Mouse (Mus musculus) heart, embryonic 15.5 days (tissue): ENCODE measurements around the gene Wipf1. TPM values are rescaled to one million over a fixed set of nuclear protein-coding genes. Genes with fewer than 3 reads are reported as not detected.
A peak's percentile ranks its signal among the peaks of the same experiment; 100 is the strongest.

Experiments used
- ATAC-seq: fragments of 200-750 bp; cut with Nextera tagmentation; replicated peaks from 2 replicates; pipeline ENCODE4 v1.8.0; 2017; ENCODE audit warnings: low read depth, moderate TSS enrichment; ENCODE audit not compliant: insufficient number of reproducible peaks, insufficient read depth, low FRiP score
- H3K27ac ChIP-seq: fragments of 300-500 bp; sonication (generic); 2 replicates; pipeline ENCODE4 v1.5.1; 2015; ENCODE audit warnings: mild to moderate bottlenecking, inconsistent platforms
- H3K27me3 ChIP-seq: fragments of 300-500 bp; sonication (generic); 2 replicates; pipeline ENCODE4 v1.6.1; 2015; ENCODE audit warnings: inconsistent platforms
- H3K36me3 ChIP-seq: fragments of 300-500 bp; sonication (generic); 2 replicates; pipeline ENCODE4 v1.6.1; 2015; ENCODE audit warnings: mild to moderate bottlenecking, inconsistent platforms
- H3K4me1 ChIP-seq: fragments of 300-500 bp; sonication (generic); replicated peaks from 2 replicates; pipeline ENCODE4 v1.6.1; 2015; ENCODE audit warnings: inconsistent platforms
- H3K4me2 ChIP-seq: fragments of 300-500 bp; sonication (generic); 2 replicates; pipeline ENCODE4 v1.6.1; 2015; ENCODE audit warnings: inconsistent platforms, mild to moderate bottlenecking, moderate library complexity
- H3K4me3 ChIP-seq: fragments of 300-500 bp; sonication (generic); 2 replicates; pipeline ENCODE4 v1.5.1; 2015; ENCODE audit warnings: mild to moderate bottlenecking, inconsistent platforms
- H3K9ac ChIP-seq: fragments of 300-500 bp; sonication (generic); 2 replicates; pipeline ENCODE4 v1.6.1; 2015; ENCODE audit warnings: mild to moderate bottlenecking, inconsistent platforms
- H3K9me3 ChIP-seq: fragments of 300-500 bp; sonication (generic); replicated peaks from 2 replicates; pipeline ENCODE4 v1.6.1; 2016; ENCODE audit warnings: inconsistent platforms
- WGBS: fragments of 180-500 bp; shearing (Covaris S2); methylation state at CpG from one replicate; pipeline ENCODE4 v1.1.7; 2015; ENCODE audit warnings: mixed read lengths; 5-methylcytosine and 5-hydroxymethylcytosine counted together
- polyA plus RNA-seq: library from polyadenylated mRNA; unstranded; fragments of >200 nt; fragmentation: Nextera tagmentation; extraction: Ambion mirVana; gene quantifications from 2 replicates; pipeline ENCODE4 v1.2.1, GENCODE M21; 2015

Gene Wipf1
- polyA plus RNA-seq, 1 experiment from 2014 or later = 5.1 TPM

- Histone ChIP-seq H3K4me1 (peaks cover 10% of the 10 kb centered on the region), H3K9me3 (no peaks in the 10 kb centered on the region), H3K4me3 (peak overlapping the region; percentile 19; the same call in 1 of the 2 replicates), H3K9ac (no peak overlapping the region), H3K27me3 (no peaks in the 10 kb centered on the region), H3K4me2 (peak overlapping the region; percentile 35), H3K36me3 (no peaks in the 10 kb centered on the region), H3K27ac (no peak overlapping the region)
- 25% methylated on average over 16 of the region's 16 CpGs for WGBS
- ATAC-seq = no peak
These were observed 11.1 kb upstream of the Wipf1 start for GRCm38 (mm10) chr2:73540450-73541162.

- H3K9me3 ChIP-seq = no peaks in the 10 kb centered on the region
- 25% methylated on average over 1 of the region's 1 CpGs for WGBS
- peaks cover 10% of the 10 kb centered on the region for H3K4me1 ChIP-seq
- ATAC-seq = no peak
- H3K4me2 ChIP-seq = no peak overlapping the region
- H3K36me3 ChIP-seq = no peaks in the 10 kb centered on the region
- H3K4me3 ChIP-seq = no peak overlapping the region
- H3K27ac ChIP-seq = no peak overlapping the region
- no peaks in the 10 kb centered on the region for H3K27me3 ChIP-seq
- H3K9ac ChIP-seq = no peak overlapping the region
These were observed 10.2 kb upstream of the Wipf1 start for GRCm38 (mm10) chr2:73539697-73540096.

GRCm38 (mm10) chr2:73539141-73539540 is 9.6 kb upstream of the Wipf1 start:
- 77% methylated on average over 3 of the region's 3 CpGs for WGBS
- H3K27me3 ChIP-seq = no peaks in the 10 kb centered on the region
- no peaks in the 10 kb centered on the region for H3K36me3 ChIP-seq
- peaks cover 10% of the 10 kb centered on the region for H3K4me1 ChIP-seq
- no peak overlapping the region for H3K9ac ChIP-seq
- H3K4me2 ChIP-seq = no peak overlapping the region
- H3K9me3 ChIP-seq = no peaks in the 10 kb centered on the region
- no peak overlapping the region for H3K4me3 ChIP-seq
- no peak for ATAC-seq
- H3K27ac ChIP-seq = no peak overlapping the region

- WGBS = 62% methylated on average over 13 of the region's 13 CpGs
- no peaks in the 10 kb centered on the region for H3K36me3 ChIP-seq
- H3K27ac ChIP-seq = no peak overlapping the region
- no peak for ATAC-seq
- no peak overlapping the region for H3K4me2 ChIP-seq
- peaks cover 10% of the 10 kb centered on the region for H3K4me1 ChIP-seq
- no peak overlapping the region for H3K4me3 ChIP-seq
- no peaks in the 10 kb centered on the region for H3K9me3 ChIP-seq
- H3K27me3 ChIP-seq = no peaks in the 10 kb centered on the region
- H3K9ac ChIP-seq = no peak overlapping the region
These were observed 9.1 kb upstream of the Wipf1 start for GRCm38 (mm10) chr2:73538590-73538989.

GRCm38 (mm10) chr2:73536091-73536783 is 6.7 kb upstream of the Wipf1 start:
- Histone ChIP-seq H3K4me1 (peaks cover 10% of the 10 kb centered on the region), H3K9me3 (no peaks in the 10 kb centered on the region), H3K4me2 (no peak overlapping the region), H3K4me3 (no peak overlapping the region), H3K36me3 (no peaks in the 10 kb centered on the region), H3K27me3 (no peaks in the 10 kb centered on the region), H3K27ac (no peak overlapping the region), H3K9ac (no peak overlapping the region)
- no peak for ATAC-seq
- 74% methylated on average over 15 of the region's 15 CpGs for WGBS

- Histone ChIP-seq H3K27ac (no peak overlapping the region), H3K9me3 (no peaks in the 10 kb centered on the region), H3K4me1 (peaks cover 5% of the 10 kb centered on the region), H3K9ac (no peak overlapping the region), H3K36me3 (no peaks in the 10 kb centered on the region), H3K4me3 (no peak overlapping the region), H3K4me2 (no peak overlapping the region), H3K27me3 (no peaks in the 10 kb centered on the region)
- WGBS = 72% methylated on average over 10 of the region's 10 CpGs
- ATAC-seq = no peak
These were observed 5.2 kb upstream of the Wipf1 start for GRCm38 (mm10) chr2:73534720-73535119.

GRCm38 (mm10) chr2:73530487-73530886 is 953 bp upstream of the Wipf1 start:
- no peak for ATAC-seq

GRCm38 (mm10) chr2:73528516-73529355 is 798 bp downstream of the Wipf1 start:
- H3K4me3 ChIP-seq = peak overlapping the region; percentile 90
- H3K4me2 ChIP-seq = peak overlapping the region; percentile 97
- peak overlapping the region; percentile 92 for H3K9ac ChIP-seq
- H3K9me3 ChIP-seq = no peaks in the 10 kb centered on the region
- 3% methylated on average over 54 of the region's 59 CpGs for WGBS
- no peaks in the 10 kb centered on the region for H3K27me3 ChIP-seq
- H3K4me1 ChIP-seq = peaks cover 7% of the 10 kb centered on the region
- H3K27ac ChIP-seq = peak overlapping the region; percentile 83
- peak; percentile 56 for ATAC-seq
- no peaks in the 10 kb centered on the region for H3K36me3 ChIP-seq

More at GRCm38 (mm10) chr2:73530487-73530886, 953 bp upstream of the Wipf1 start:
- no peaks in the 10 kb centered on the region for H3K36me3 ChIP-seq
- H3K4me3 ChIP-seq = no peak overlapping the region
- peaks cover 5% of the 10 kb centered on the region for H3K4me1 ChIP-seq
- H3K27me3 ChIP-seq = no peaks in the 10 kb centered on the region
- no peak overlapping the region for H3K27ac ChIP-seq
- no peak overlapping the region for H3K9ac ChIP-seq
- WGBS = 72% methylated on average over 5 of the region's 5 CpGs
- H3K4me2 ChIP-seq = no peak overlapping the region; the same call in 1 of the 2 replicates
- no peaks in the 10 kb centered on the region for H3K9me3 ChIP-seq

- H3K27ac ChIP-seq = no peak overlapping the region
- ATAC-seq = no peak
- peak overlapping the region; percentile 92; the same call in 1 of the 2 replicates for H3K9ac ChIP-seq
- H3K9me3 ChIP-seq = no peaks in the 10 kb centered on the region
- H3K4me2 ChIP-seq = peak overlapping the region; percentile 97
- H3K27me3 ChIP-seq = no peaks in the 10 kb centered on the region
- peaks cover 14% of the 10 kb centered on the region for H3K4me1 ChIP-seq
- 75% methylated on average over 11 of the region's 11 CpGs for WGBS
- peak overlapping the region; percentile 90 for H3K4me3 ChIP-seq
- no peaks in the 10 kb centered on the region for H3K36me3 ChIP-seq
These were observed 1.6 kb downstream of the Wipf1 start for GRCm38 (mm10) chr2:73527956-73528355.

GRCm38 (mm10) chr2:73526691-73527090 is 2.8 kb downstream of the Wipf1 start:
- Histone ChIP-seq H3K36me3 (no peaks in the 10 kb centered on the region), H3K27me3 (no peaks in the 10 kb centered on the region), H3K4me3 (no peak overlapping the region), H3K9me3 (no peaks in the 10 kb centered on the region), H3K27ac (0 out of 2 replicates have a peak overlapping the region, but pooled peaks have one; percentile 0), H3K9ac (no peak overlapping the region), H3K4me1 (peaks cover 26% of the 10 kb centered on the region), H3K4me2 (no peak overlapping the region; the same call in 1 of the 2 replicates)
- no peak for ATAC-seq
- WGBS = 66% methylated on average over 9 of the region's 9 CpGs

- peak overlapping the region; percentile 56; the same call in 1 of the 2 replicates for H3K27ac ChIP-seq
- WGBS = 57% methylated on average over 8 of the region's 8 CpGs
- no peaks in the 10 kb centered on the region for H3K9me3 ChIP-seq
- no peak overlapping the region for H3K4me3 ChIP-seq
- H3K27me3 ChIP-seq = no peaks in the 10 kb centered on the region
- no peak for ATAC-seq
- no peaks in the 10 kb centered on the region for H3K36me3 ChIP-seq
- H3K4me1 ChIP-seq = peaks cover 22% of the 10 kb centered on the region
- no peak overlapping the region for H3K9ac ChIP-seq
- no peak overlapping the region for H3K4me2 ChIP-seq
These were observed 6.6 kb downstream of the Wipf1 start for GRCm38 (mm10) chr2:73522891-73523290.
